Mouse (Mus musculus): Measurements from ENCODE around the gene Slc16a6.
A peak's percentile ranks its signal among the peaks of the same experiment; 100 is the strongest.

The Slc16a6 gene

DNA sequence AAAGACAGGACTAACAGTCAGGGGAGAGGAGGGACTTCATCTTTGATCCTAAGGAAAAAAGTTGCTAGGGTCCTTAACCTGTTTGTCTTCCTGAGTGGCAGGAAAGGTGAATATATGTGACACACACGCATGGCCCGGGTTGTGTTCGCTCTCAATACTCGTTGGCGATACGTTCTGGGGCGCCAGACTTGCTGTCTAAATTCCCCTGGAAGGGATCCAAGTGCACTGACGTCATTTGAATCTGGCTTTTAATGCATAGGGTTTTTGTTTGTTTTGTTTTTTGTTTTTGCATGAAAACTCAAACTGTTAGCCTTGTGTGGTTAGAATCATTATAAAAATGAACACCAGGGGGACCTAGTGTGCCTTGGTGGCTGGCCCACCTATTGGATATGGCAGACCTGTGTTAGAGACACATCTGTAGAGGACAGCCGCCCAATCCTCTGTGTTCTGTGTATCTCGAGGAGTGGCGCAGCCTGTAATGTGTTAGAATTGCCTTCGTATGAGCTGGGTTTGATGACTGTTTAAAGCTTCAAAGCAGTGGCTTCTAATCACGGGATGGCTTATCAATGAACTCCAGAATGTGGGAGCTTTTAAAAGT, 27.9 kb downstream of the Slc16a6 start:
- no peak for DNase-seq (ENCODE audit: inconsistent ontology term)

DNA sequence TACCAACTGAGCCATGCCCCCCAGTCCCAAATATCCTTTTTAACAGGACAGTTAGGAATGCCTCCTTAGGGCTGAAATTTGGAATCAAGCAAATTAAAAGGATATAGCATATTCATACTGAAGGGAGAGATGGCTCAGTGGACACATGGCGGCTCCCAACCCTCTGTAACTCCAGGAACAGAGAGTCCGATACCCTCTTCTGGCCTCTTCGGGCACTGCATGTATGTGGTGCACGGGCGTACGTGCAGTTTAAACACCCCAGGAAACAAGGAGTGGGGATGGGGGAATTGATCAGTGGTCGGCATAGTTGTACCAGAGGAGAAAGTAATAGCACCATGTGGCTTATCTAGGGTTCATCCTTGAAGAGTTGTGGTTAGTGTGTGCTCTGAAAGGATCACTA, 28.8 kb downstream of the Slc16a6 start:
- DNase-seq (ENCODE audit: inconsistent ontology term): no peak

GRCm38 (mm10) chr11:109443468-109444263, 29.7 kb downstream of the Slc16a6 start:
- DNase-seq (ENCODE audit: inconsistent ontology term): no peak

- no peak for DNase-seq (ENCODE audit: inconsistent ontology term)
These were observed 31.1 kb downstream of the Slc16a6 start for GRCm38 (mm10) chr11:109442166-109442730.

- DNase-seq (ENCODE audit: inconsistent ontology term): no peak
These were observed 32.3 kb downstream of the Slc16a6 start for GRCm38 (mm10) chr11:109441119-109441518.

GRCm38 (mm10) chr11:109440641-109441040, 32.8 kb downstream of the Slc16a6 start:
- DNase-seq (ENCODE audit: inconsistent ontology term): no peak

DNA sequence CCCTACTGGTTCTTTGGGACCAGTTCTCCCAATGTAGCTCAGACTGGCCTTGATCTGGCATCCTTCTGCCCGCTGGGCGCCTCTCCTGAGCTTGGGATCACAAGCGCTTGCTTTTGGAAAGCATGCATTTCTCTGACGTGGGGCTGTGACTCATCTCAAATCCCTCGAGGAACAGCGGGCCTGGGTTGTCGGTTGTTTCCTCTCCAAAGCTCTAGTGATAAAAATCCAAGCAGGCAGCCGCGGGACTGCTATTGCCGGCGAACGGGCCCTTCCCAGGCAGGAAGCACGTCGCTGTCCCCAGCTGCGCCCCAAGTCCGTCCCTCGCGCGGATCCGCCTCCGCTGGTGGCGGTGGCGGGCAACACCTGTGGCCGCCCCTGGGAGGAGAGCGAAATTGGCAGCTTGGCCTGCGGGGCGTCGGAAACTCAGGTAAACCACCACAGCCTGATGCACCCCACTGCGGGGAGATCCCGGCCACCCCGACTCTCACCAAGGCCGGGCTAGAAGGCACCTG, 33.5 kb downstream of the Slc16a6 start:
- peak; percentile 81 for DNase-seq (ENCODE audit: inconsistent ontology term)

DNA sequence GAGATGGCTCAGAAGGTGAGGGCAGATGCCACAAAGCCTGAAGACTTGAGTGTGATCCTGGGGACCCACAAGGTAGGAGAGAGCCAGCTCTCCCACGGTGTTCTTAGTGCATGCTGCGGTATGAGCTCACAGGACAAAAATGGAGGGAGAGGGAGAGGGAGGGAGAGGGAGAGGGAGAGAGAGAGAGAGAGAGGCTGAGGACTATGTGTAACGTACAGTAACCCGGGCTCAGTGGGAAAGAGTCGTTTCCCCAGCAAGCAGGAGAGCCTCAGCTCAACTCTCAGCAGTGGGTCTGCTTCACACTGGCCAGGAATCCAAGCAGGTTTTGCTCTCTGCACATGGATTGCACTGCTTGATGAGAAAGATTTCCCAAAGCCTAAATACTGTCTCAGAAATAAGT, 34.2 kb downstream of the Slc16a6 start:
- DNase-seq (ENCODE audit: inconsistent ontology term): no peak

- no peak for DNase-seq (ENCODE audit: inconsistent ontology term)
These were observed 36.5 kb downstream of the Slc16a6 start for GRCm38 (mm10) chr11:109436889-109437288.

GRCm38 (mm10) chr11:109434233-109434798, 39.1 kb downstream of the Slc16a6 start:
- DNase-seq (ENCODE audit: inconsistent ontology term): no peak

DNA sequence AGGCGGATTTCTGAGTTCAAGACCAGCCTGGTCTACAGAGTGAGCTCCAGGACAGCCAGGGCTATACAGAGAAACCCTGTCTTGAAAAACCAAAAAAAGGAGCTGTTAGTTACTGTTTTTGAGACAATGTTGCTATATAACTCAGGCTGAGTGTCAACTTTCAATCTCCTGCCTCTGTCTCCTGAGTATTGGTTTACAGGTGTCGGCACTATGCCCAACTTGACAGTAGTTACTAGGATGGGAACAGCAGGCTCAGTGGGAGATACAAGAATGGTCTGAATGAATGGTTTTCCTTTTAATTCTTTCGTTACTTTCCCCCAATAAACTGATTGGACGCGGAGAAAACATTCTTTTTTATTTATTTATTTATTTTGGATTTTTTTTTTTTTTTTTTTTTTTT, 46.0 kb downstream of the Slc16a6 start:
- DNase-seq (ENCODE audit: inconsistent ontology term): no peak

DNA sequence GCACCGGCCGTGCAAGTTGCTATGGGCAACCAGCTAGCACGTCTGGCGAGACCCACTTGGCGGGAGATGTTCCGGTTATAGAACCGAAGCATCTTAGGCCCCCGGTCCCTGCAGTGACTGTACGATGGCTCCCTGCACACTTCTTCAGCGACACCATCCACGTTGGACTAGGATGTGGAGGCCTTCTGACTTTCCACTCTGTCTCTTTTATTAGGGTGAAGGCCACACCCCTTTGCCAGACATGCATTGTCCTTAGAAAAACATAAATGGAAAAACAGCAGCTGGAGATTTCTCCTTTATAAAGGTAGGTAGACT, 47.2 kb downstream of the Slc16a6 start:
- no peak for DNase-seq (ENCODE audit: inconsistent ontology term)

- DNase-seq (ENCODE audit: inconsistent ontology term): peak; percentile 100
These were observed 47.8 kb downstream of the Slc16a6 start, which contains the start of gene Amz2 for GRCm38 (mm10) chr11:109425392-109426271. Amz2 (plus strand) TSS chr11:109425946.

- no peak for DNase-seq (ENCODE audit: inconsistent ontology term)
These were observed 50.1 kb downstream of the Slc16a6 start for GRCm38 (mm10) chr11:109423294-109423693.

GRCm38 (mm10) chr11:109422263-109422662, 51.1 kb downstream of the Slc16a6 start:
- no peak for DNase-seq (ENCODE audit: inconsistent ontology term)

DNA sequence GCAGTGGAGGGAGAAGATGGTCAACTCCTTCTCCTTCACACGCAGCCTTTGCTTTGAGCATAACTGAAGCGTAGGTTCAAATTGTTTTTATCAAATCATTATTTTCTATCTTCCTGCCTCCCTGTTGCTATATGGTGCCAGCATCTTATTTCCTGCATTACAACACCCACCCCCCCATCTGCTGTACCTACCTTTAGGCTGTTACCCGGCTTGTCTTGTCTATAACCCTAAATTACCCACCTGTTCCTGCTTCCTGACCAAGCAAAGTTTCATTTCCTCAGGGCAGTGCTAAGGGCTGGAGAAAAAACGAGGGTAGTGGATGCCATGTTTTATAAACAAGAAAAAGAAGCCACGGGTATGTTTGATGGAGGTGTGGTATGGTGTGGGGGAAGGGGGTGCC, 52.2 kb downstream of the Slc16a6 start:
- DNase-seq (ENCODE audit: inconsistent ontology term): no peak

DNA sequence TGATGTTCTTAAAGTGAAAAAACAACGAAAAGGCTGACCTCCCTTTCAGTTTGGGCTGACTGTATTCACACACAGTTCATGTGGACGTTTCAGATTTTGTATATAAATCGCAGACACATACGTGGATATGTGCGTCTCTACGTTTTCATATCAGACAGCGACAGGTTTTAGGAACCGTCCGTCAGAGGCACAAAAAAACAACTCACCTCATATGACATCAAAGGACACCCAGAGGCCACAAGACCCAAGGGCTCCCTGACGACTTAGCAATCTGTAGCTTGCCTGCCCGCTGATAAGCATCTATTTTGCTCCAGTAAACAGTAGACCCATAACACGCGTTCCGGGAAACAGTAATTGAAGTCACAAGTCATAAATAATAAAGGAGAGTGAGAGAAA, 52.8 kb downstream of the Slc16a6 start:
- no peak for DNase-seq (ENCODE audit: inconsistent ontology term)

GRCm38 (mm10) chr11:109419961-109420566, 53.3 kb downstream of the Slc16a6 start:
- DNase-seq (ENCODE audit: inconsistent ontology term): no peak

DNA sequence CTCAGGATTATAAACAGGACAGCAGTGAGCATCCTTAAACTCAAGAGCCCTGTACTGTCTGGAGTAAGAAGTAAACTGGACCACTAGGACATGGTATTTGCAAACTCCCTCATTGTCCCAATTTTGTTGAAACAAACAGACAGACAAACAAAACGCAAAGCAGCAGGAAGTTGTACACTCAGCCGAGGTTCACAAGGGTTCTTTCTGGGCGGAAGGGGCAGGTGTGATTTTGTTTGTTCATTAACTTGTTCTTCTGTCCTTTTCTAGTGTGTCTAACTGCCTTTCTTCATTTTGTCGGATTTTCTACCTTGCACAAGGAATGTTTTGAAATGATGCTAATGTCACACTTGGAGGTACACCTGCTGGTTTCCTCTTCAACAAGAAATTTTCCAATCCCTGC, 53.9 kb downstream of the Slc16a6 start:
- DNase-seq (ENCODE audit: inconsistent ontology term): no peak

GRCm38 (mm10) chr11:109417472-109418040, 55.8 kb downstream of the Slc16a6 start:
- peak; percentile 85 for DNase-seq (ENCODE audit: inconsistent ontology term)

Data from Muller cell, postnatal 12 days (primary cell).